Comparison of ENCODE assay signal across 1 mouse cellular context in the genomic region with DNA sequence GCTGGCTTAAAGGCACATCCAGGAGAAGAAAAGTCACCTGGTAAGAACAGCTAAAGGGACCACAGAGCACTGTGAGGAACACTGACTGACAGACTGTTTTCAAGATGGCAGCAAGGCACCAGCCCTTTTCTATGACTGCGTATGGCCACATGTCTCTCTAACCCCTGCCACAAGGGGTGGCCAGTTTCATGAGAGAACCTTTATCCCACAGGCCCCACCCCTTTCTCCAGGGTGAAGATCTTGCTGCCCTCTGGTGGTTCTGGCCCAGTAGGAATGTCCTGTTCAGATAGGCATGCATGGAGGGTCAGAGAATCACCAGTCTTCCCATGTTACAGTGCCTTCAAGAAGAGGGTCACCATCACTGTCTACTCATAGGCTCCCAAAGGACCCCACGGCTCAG.
A peak's percentile ranks its signal among the peaks of the same experiment; 100 is the strongest.
TF ChIP-seq lines count a peak whose summit lies in the region.

No protein-coding gene starts in this region.

TF ChIP-seq in CH12.LX, 34 proteins besides CTCF, POLR2A, EP300 and RAD21 (continued from another document):
- TF ChIP-seq MAX (IDR thresholded peaks at IDR 0.05; ENCODE audit: low read length), result peak; percentile 41; the same call in 1 of the 2 replicates
- TF ChIP-seq TCF12 (IDR thresholded peaks at IDR 0.05; ENCODE audit: low read depth, low read length), result no peak
- TF ChIP-seq IRF4 (IDR thresholded peaks at IDR 0.05; ENCODE audit: low read depth, low read length), result no peak
- TF ChIP-seq ELF1 (IDR thresholded peaks at IDR 0.05; ENCODE audit: low read depth, low read length), result no peak
- TF ChIP-seq GABPA (IDR thresholded peaks at IDR 0.05; ENCODE audit: insufficient replicate concordance, low read depth, low read length), result no peak
- no peak for TF ChIP-seq ZKSCAN1 (IDR thresholded peaks at IDR 0.05; ENCODE audit: borderline replicate concordance, low read depth, low read length)
- no peak for TF ChIP-seq ZMIZ1 (IDR thresholded peaks at IDR 0.05; ENCODE audit: low read depth, low read length)
- peak; percentile 75 for TF ChIP-seq MYC (IDR thresholded peaks at IDR 0.05; ENCODE audit: low read depth, low read length)
- no peak for TF ChIP-seq MAFK (IDR thresholded peaks at IDR 0.05; ENCODE audit: insufficient replicate concordance, low read length)
- no peak for TF ChIP-seq E2F4 (IDR thresholded peaks at IDR 0.05; ENCODE audit: insufficient replicate concordance, low read depth, low read length)
- TF ChIP-seq PAX5 (IDR thresholded peaks at IDR 0.05; ENCODE audit: low read length), result no peak
- TF ChIP-seq ZC3H11A (IDR thresholded peaks at IDR 0.05; ENCODE audit: low read depth, low read length), result no peak
- TF ChIP-seq ZNF384 (IDR thresholded peaks at IDR 0.05; ENCODE audit: low read depth, low read length), result no peak
- no peak for TF ChIP-seq MXI1 (IDR thresholded peaks at IDR 0.05; ENCODE audit: low read depth, low read length)
- TF ChIP-seq TBP (conservative IDR thresholded peaks at IDR 0.05; ENCODE audit: low read depth, low read length), result no peak
- TF ChIP-seq KAT2A (IDR thresholded peaks at IDR 0.05; ENCODE audit: insufficient replicate concordance, low read length), result no peak
- TF ChIP-seq CHD1 (IDR thresholded peaks at IDR 0.05; ENCODE audit: low read depth, low read length), result no peak
- TF ChIP-seq MAZ (IDR thresholded peaks at IDR 0.05; ENCODE audit: low read depth, low read length), result no peak
- TF ChIP-seq NELFE (IDR thresholded peaks at IDR 0.05; ENCODE audit: low read depth, low read length), result no peak; the same call in 1 of the 2 replicates
- no peak for TF ChIP-seq HCFC1 (IDR thresholded peaks at IDR 0.05; ENCODE audit: low read depth, low read length)
- no peak for TF ChIP-seq UBTF (IDR thresholded peaks at IDR 0.05; ENCODE audit: low read depth, low read length)
- no peak for TF ChIP-seq USF1 (IDR thresholded peaks at IDR 0.05; ENCODE audit: low read depth, low read length)
- TF ChIP-seq BHLHE40 (IDR thresholded peaks at IDR 0.05; ENCODE audit: low read depth, low read length), result no peak
- TF ChIP-seq SMC3 (IDR thresholded peaks at IDR 0.05; ENCODE audit: low read depth, low read length), result peak; percentile 62
